Mouse (Mus musculus) yolk sac, embryonic 10.5 days (tissue): ENCODE results near the gene Npepl1.

Experiments
- DNase-seq: peaks from one replicate; pipeline ENCODE4 v3.0.0-alpha.2; 2017; ENCODE audit warnings: low spot score

Npepl1 gene

GRCm38 (mm10) chr2:174109991-174110782 lies at the start of gene Npepl1:
TSS of gene Npepl1 (plus strand) at chr2:174110349.
- peak; percentile 63 for DNase-seq

- DNase-seq: no peak
These were observed 48.9 kb upstream of the Npepl1 start for GRCm38 (mm10) chr2:174061219-174061618.

- DNase-seq: no peak
These were observed 47.1 kb upstream of the Npepl1 start for GRCm38 (mm10) chr2:174063074-174063473.

GRCm38 (mm10) chr2:174063527-174064211 lies 46.5 kb upstream of the Npepl1 start:
- peak; percentile 31 for DNase-seq

GRCm38 (mm10) chr2:174067793-174068419 lies 42.2 kb upstream of the Npepl1 start:
- DNase-seq: no peak

GRCm38 (mm10) chr2:174069532-174070049 lies 40.6 kb upstream of the Npepl1 start:
- no peak for DNase-seq

GRCm38 (mm10) chr2:174071406-174071805 lies 38.7 kb upstream of the Npepl1 start:
- DNase-seq: no peak

GRCm38 (mm10) chr2:174073156-174073790 lies 36.9 kb upstream of the Npepl1 start:
- no peak for DNase-seq

GRCm38 (mm10) chr2:174074621-174075020 lies 35.5 kb upstream of the Npepl1 start:
- DNase-seq: peak; percentile 43

GRCm38 (mm10) chr2:174075072-174075570 lies 35.0 kb upstream of the Npepl1 start:
- DNase-seq: peak; percentile 27

GRCm38 (mm10) chr2:174075673-174076432 lies 34.3 kb upstream of the Npepl1 start, which contains the start of gene Stx16:
TSS of gene Stx16 (plus strand) at chr2:174076308.
- DNase-seq: peak; percentile 95

GRCm38 (mm10) chr2:174076433-174076824 lies 33.7 kb upstream of the Npepl1 start:
- no peak for DNase-seq

GRCm38 (mm10) chr2:174077004-174077695 lies 33.0 kb upstream of the Npepl1 start:
- DNase-seq: peak; percentile 43

- no peak for DNase-seq
These were observed 32.3 kb upstream of the Npepl1 start for GRCm38 (mm10) chr2:174077776-174078338.

- no peak for DNase-seq
These were observed 28.3 kb upstream of the Npepl1 start for GRCm38 (mm10) chr2:174081833-174082232.

GRCm38 (mm10) chr2:174082380-174082918 lies 27.7 kb upstream of the Npepl1 start:
- no peak for DNase-seq

GRCm38 (mm10) chr2:174095086-174095485 lies 15.1 kb upstream of the Npepl1 start:
- no peak for DNase-seq

GRCm38 (mm10) chr2:174102399-174102798 lies 7.8 kb upstream of the Npepl1 start:
- DNase-seq: no peak

- DNase-seq: no peak
These were observed 6.6 kb upstream of the Npepl1 start for GRCm38 (mm10) chr2:174103527-174103926.

- DNase-seq: no peak
These were observed 2.8 kb upstream of the Npepl1 start for GRCm38 (mm10) chr2:174107375-174107774.
